Mouse (Mus musculus) neutrophil, adult 59 days (primary cell): ENCODE results near the gene Nlgn1. TPM values are rescaled to one million over a fixed set of nuclear protein-coding genes. Genes with fewer than 3 reads are reported as not detected.

ENCODE experiments used
- total RNA-seq, 2 experiments: library from RNA; stranded (reverse); gene quantifications; 1 replicate in 1 of 2; 2 replicates in 1 of 2; pipeline ENCODE4 v1.2.4; 2023

Gene Nlgn1
- total RNA-seq = not detected

GRCm38 (mm10) chr3:26332400-26333238 lies at the start of gene Nlgn1:
Nlgn1 (minus strand) TSS chr3:26332460.

